Mouse (Mus musculus) mature B cell (primary cell): ENCODE results near the gene Tifab.
"Not testable (repeated sequence)": the region's sequence is repeated elsewhere in the genome, so short reads cannot be mapped to it uniquely, and the experiment has no call there.

Source experiments
- in situ Hi-C: fragments of 300-500 bp; cut with MboI; formaldehyde crosslinking; loops from 2 replicates; pipeline ENCODE4 v1.14.3; 2019

The Tifab gene

GRCm38 (mm10) chr13:56178416-56179035 lies at the start of gene Tifab:
Tifab (minus strand) TSS chr13:56178885.
- in situ Hi-C loops = no loop called here

GRCm38 (mm10) chr13:56226175-56226954 lies 47.7 kb upstream of the Tifab start:
- in situ Hi-C loops = no loop called here

- in situ Hi-C loops = no loop called here
Observed at GRCm38 (mm10) chr13:56223625-56224024, 44.9 kb upstream of the Tifab start.

- in situ Hi-C loops = no loop called here
Observed at GRCm38 (mm10) chr13:56222849-56223246, 44.2 kb upstream of the Tifab start.

GRCm38 (mm10) chr13:56221995-56222848 lies 43.5 kb upstream of the Tifab start:
- in situ Hi-C loops = no loop called here

- in situ Hi-C loops = no loop called here
Observed at GRCm38 (mm10) chr13:56221129-56221910, 42.6 kb upstream of the Tifab start.

- in situ Hi-C loops = no loop called here
Observed at GRCm38 (mm10) chr13:56219254-56219653, 40.6 kb upstream of the Tifab start.

- in situ Hi-C loops = no loop called here
Observed at GRCm38 (mm10) chr13:56216090-56216489, 37.4 kb upstream of the Tifab start.

GRCm38 (mm10) chr13:56214633-56215032 lies 35.9 kb upstream of the Tifab start:
- in situ Hi-C loops = no loop called here

- in situ Hi-C loops = no loop called here
Observed at GRCm38 (mm10) chr13:56209067-56209411, 30.4 kb upstream of the Tifab start.

- in situ Hi-C loops = no loop called here
Observed at GRCm38 (mm10) chr13:56208225-56209066, 29.8 kb upstream of the Tifab start.

- in situ Hi-C loops = no loop called here
Observed at GRCm38 (mm10) chr13:56199506-56199905, 20.8 kb upstream of the Tifab start.

- in situ Hi-C loops = no loop called here
Observed at GRCm38 (mm10) chr13:56197473-56198266, 19.0 kb upstream of the Tifab start.

GRCm38 (mm10) chr13:56197031-56197430 lies 18.3 kb upstream of the Tifab start:
- in situ Hi-C loops = no loop called here

- in situ Hi-C loops = not testable (repeated sequence)
Observed at GRCm38 (mm10) chr13:56195824-56196223, 17.1 kb upstream of the Tifab start.

GRCm38 (mm10) chr13:56194181-56194580 lies 15.5 kb upstream of the Tifab start:
- in situ Hi-C loops = not testable (repeated sequence)

- in situ Hi-C loops = no loop called here
Observed at GRCm38 (mm10) chr13:56191225-56191624, 12.5 kb upstream of the Tifab start.

- in situ Hi-C loops = no loop called here
Observed at GRCm38 (mm10) chr13:56189688-56190087, 11.0 kb upstream of the Tifab start.

GRCm38 (mm10) chr13:56183687-56184086 lies 5.0 kb upstream of the Tifab start:
- in situ Hi-C loops = no loop called here

- in situ Hi-C loops = no loop called here
Observed at GRCm38 (mm10) chr13:56181424-56181823, 2.7 kb upstream of the Tifab start.
